Mouse (Mus musculus) spleen, adult 18-20 months (tissue): Measurements from ENCODE around the gene Hcn1.

Experiments
- DNase-seq, 2 experiments: peaks; one replicate each; pipeline ENCODE4 v3.0.0; 2022; ENCODE audit warnings: mixed read lengths in 2 of 2

The Hcn1 gene

GRCm38 (mm10) chr13:117602181-117602580 lies at the start of gene Hcn1:
TSS of gene Hcn1 (plus strand) at chr13:117602320.
- peak; percentile 8 to 17 for DNase-seq

- DNase-seq, result no peak
Observed at GRCm38 (mm10) chr13:117567251-117567650, 34.9 kb upstream of the Hcn1 start.

- no peak for DNase-seq
Observed at GRCm38 (mm10) chr13:117571747-117572146, 30.4 kb upstream of the Hcn1 start.

- DNase-seq, result no peak
Observed at GRCm38 (mm10) chr13:117594494-117595182, 7.5 kb upstream of the Hcn1 start.

- no peak for DNase-seq
Observed at GRCm38 (mm10) chr13:117595183-117595532, 7.0 kb upstream of the Hcn1 start.

- DNase-seq, result no peak
Observed at GRCm38 (mm10) chr13:117601331-117601965, 672 bp upstream of the Hcn1 start.

GRCm38 (mm10) chr13:117602617-117603358 lies 668 bp downstream of the Hcn1 start:
- DNase-seq, result no peak

GRCm38 (mm10) chr13:117603421-117603820 lies 1.3 kb downstream of the Hcn1 start:
- no peak for DNase-seq

- no peak for DNase-seq
Observed at GRCm38 (mm10) chr13:117604073-117604472, 2.0 kb downstream of the Hcn1 start.

GRCm38 (mm10) chr13:117604971-117605750 lies 3.0 kb downstream of the Hcn1 start:
- no peak for DNase-seq

GRCm38 (mm10) chr13:117611881-117612280 lies 9.8 kb downstream of the Hcn1 start:
- DNase-seq, result no peak

GRCm38 (mm10) chr13:117619544-117619943 lies 17.4 kb downstream of the Hcn1 start:
- DNase-seq, result no peak

GRCm38 (mm10) chr13:117657501-117657900 lies 55.4 kb downstream of the Hcn1 start:
- DNase-seq, result no peak

- DNase-seq, result no peak
Observed at GRCm38 (mm10) chr13:117658414-117659175, 56.5 kb downstream of the Hcn1 start.

- no peak for DNase-seq
Observed at GRCm38 (mm10) chr13:117659511-117659910, 57.4 kb downstream of the Hcn1 start.

- no peak for DNase-seq
Observed at GRCm38 (mm10) chr13:117662661-117663060, 60.5 kb downstream of the Hcn1 start.

- no peak for DNase-seq
Observed at GRCm38 (mm10) chr13:117669303-117669702, 67.2 kb downstream of the Hcn1 start.

GRCm38 (mm10) chr13:117671851-117672250 lies 69.7 kb downstream of the Hcn1 start:
- no peak for DNase-seq

GRCm38 (mm10) chr13:117676418-117676817 lies 74.3 kb downstream of the Hcn1 start:
- no peak for DNase-seq

- no peak for DNase-seq
Observed at GRCm38 (mm10) chr13:117687670-117688069, 85.5 kb downstream of the Hcn1 start.

GRCm38 (mm10) chr13:117694729-117695332 lies 92.7 kb downstream of the Hcn1 start:
- DNase-seq, result no peak

GRCm38 (mm10) chr13:117705573-117705972 lies 103.5 kb downstream of the Hcn1 start:
- no peak for DNase-seq
